Mouse (Mus musculus): ENCODE data around the gene Slc17a4.

DNA sequence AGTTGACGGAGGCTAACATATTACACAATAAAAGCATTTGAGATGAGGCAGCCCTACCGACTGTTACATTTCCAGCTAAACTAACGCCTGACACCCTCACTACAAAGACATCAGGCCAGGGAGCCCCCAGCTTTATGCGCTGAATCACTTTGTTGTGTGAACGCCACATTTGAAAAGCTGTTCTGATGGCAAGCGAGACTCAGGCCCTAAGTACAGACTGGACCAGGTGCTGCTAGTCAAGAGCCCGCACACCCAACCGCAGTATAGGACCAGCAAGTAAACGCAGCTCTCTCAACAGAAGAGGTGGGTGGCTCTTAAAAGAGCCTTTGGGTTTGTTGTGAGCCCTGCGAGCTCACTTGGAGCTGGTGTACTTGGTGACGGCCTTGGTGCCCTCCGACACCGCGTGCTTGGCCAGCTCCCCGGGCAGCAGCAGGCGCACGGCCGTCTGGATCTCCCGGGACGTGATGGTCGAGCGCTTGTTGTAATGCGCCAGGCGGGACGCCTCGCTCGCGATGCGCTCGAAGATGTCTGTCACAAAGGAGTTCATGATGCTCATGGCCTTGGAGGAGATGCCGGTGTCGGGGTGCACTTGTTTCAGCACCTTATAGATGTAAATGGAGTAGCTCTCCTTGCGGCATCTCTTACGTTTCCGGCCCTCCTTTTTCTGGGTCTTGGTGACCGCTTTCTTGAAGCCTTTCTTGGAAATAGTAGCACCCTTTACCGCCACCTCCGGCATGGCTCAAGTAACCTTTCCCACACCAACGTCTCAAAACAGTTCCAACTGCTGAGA is 18.8 kb upstream of the Slc17a4 start, which contains the start of gene Hist1h2ba:
- no peak for TF ChIP-seq CTCF (IDR thresholded peaks at IDR 0.05; ENCODE audit: extremely low read depth, insufficient read length, insufficient replicate concordance, low read depth, low read length)
- no peak for TF ChIP-seq POLR2A (IDR thresholded peaks at IDR 0.05; ENCODE audit: low read depth, low read length)

All from small intestine, adult 2 months (tissue).